Mouse (Mus musculus) cortical plate, adult 2 months (tissue): ENCODE data around the gene Pnpla3.

Experiments
- CTCF ChIP-seq: fragments of 200-500 bp; IDR thresholded peaks from 2 replicates; pipeline ENCODE4 v1.5.1; 2011; ENCODE audit warnings: mild to moderate bottlenecking, control low read depth, low read length; ENCODE audit not compliant: insufficient read depth; ENCODE audit errors: extremely low read depth
- POLR2A ChIP-seq: fragments of 200-500 bp; IDR thresholded peaks from 2 replicates; pipeline ENCODE4 v1.6.1; 2011; ENCODE audit warnings: mild to moderate bottlenecking, low read length, control low read depth; ENCODE audit not compliant: insufficient read depth; ENCODE audit errors: extremely low read depth

- TF ChIP-seq POLR2A (no peak), CTCF (no peak)
Measured at GRCm38 (mm10) chr15:84212756-84213105, 45.1 kb downstream of the Pnpla3 start.
